Mouse (Mus musculus): Measurements from ENCODE around the gene Fam192a. TPM values are rescaled to one million over a fixed set of nuclear protein-coding genes. Genes with fewer than 3 reads are reported as not detected.

Fam192a gene
- polyA plus RNA-seq, 1 experiment from 2014 or later: 91.9 TPM

GRCm38 (mm10) chr8:94543981-94544380 is 57.8 kb downstream of the Fam192a start:
- Histone ChIP-seq H3K36me3 (ENCODE audit: control insufficient read depth, insufficient read depth, low read length) (no peaks in the 10 kb centered on the region), H3K4me1 (ENCODE audit: control insufficient read depth, insufficient read depth, low read length) (0 out of 2 replicates have a peak, but pooled peaks cover 6% of the 10 kb centered on the region), H3K9me3 (ENCODE audit: control insufficient read depth, low read length) (no peaks in the 10 kb centered on the region), H3K4me2 (ENCODE audit: low read length) (no peak overlapping the region), H3K27ac (replicated peaks; ENCODE audit: low read depth, low read length) (no peak overlapping the region), H3K27me3 (ENCODE audit: control insufficient read depth, insufficient read depth, low read length) (no peaks in the 10 kb centered on the region), H3K9ac (replicated peaks; ENCODE audit: low read length) (no peak overlapping the region), H3K4me3 (replicated peaks; ENCODE audit: low read depth, low read length) (no peak overlapping the region)
- ATAC-seq (ENCODE audit: low FRiP score, low TSS enrichment) (no peak), DNase-seq (no peak)
- 76% methylated on average over 8 of the region's 8 CpGs for WGBS

GRCm38 (mm10) chr8:94540889-94541795 is 60.7 kb downstream of the Fam192a start:
- H3K27me3 ChIP-seq (ENCODE audit: control insufficient read depth, insufficient read depth, low read length): no peaks in the 10 kb centered on the region
- no peak overlapping the region for H3K4me2 ChIP-seq (ENCODE audit: low read length)
- H3K4me3 ChIP-seq (replicated peaks; ENCODE audit: low read depth, low read length): no peak overlapping the region
- H3K27ac ChIP-seq (replicated peaks; ENCODE audit: low read depth, low read length): no peak overlapping the region
- H3K9ac ChIP-seq (replicated peaks; ENCODE audit: low read length): no peak overlapping the region
- WGBS: 73% methylated on average over 17 of the region's 18 CpGs
- H3K9me3 ChIP-seq (ENCODE audit: control insufficient read depth, low read length): no peaks in the 10 kb centered on the region
- DNase-seq (no peak), ATAC-seq (ENCODE audit: low FRiP score, low TSS enrichment) (no peak)
- 0 out of 2 replicates have a peak, but pooled peaks cover 6% of the 10 kb centered on the region for H3K4me1 ChIP-seq (ENCODE audit: control insufficient read depth, insufficient read depth, low read length)
- no peaks in the 10 kb centered on the region for H3K36me3 ChIP-seq (ENCODE audit: control insufficient read depth, insufficient read depth, low read length)

- no peak overlapping the region for H3K9ac ChIP-seq (replicated peaks; ENCODE audit: low read length)
- WGBS: 76% methylated on average over 1 of the region's 2 CpGs
- H3K9me3 ChIP-seq (ENCODE audit: control insufficient read depth, low read length): no peaks in the 10 kb centered on the region
- ATAC-seq (ENCODE audit: low FRiP score, low TSS enrichment) (no peak), DNase-seq (no peak)
- H3K27ac ChIP-seq (replicated peaks; ENCODE audit: low read depth, low read length): no peak overlapping the region
- no peak overlapping the region for H3K4me2 ChIP-seq (ENCODE audit: low read length)
- H3K4me1 ChIP-seq (ENCODE audit: control insufficient read depth, insufficient read depth, low read length): 0 out of 2 replicates have a peak, but pooled peaks cover 6% of the 10 kb centered on the region
- H3K27me3 ChIP-seq (ENCODE audit: control insufficient read depth, insufficient read depth, low read length): no peaks in the 10 kb centered on the region
- H3K4me3 ChIP-seq (replicated peaks; ENCODE audit: low read depth, low read length): no peak overlapping the region
- H3K36me3 ChIP-seq (ENCODE audit: control insufficient read depth, insufficient read depth, low read length): no peaks in the 10 kb centered on the region
Observed at GRCm38 (mm10) chr8:94540025-94540424, 61.8 kb downstream of the Fam192a start.

GRCm38 (mm10) chr8:94537456-94537855 is 64.3 kb downstream of the Fam192a start:
- WGBS: 76% methylated on average over 2 of the region's 2 CpGs
- ATAC-seq (ENCODE audit: low FRiP score, low TSS enrichment): no peak
- no peak overlapping the region for H3K9ac ChIP-seq (replicated peaks; ENCODE audit: low read length)
- DNase-seq: no peak
- H3K4me1 ChIP-seq (ENCODE audit: control insufficient read depth, insufficient read depth, low read length): peaks cover 12% of the 10 kb centered on the region; the same call in 1 of the 2 replicates
- H3K9me3 ChIP-seq (ENCODE audit: control insufficient read depth, low read length): no peaks in the 10 kb centered on the region
- H3K27ac ChIP-seq (replicated peaks; ENCODE audit: low read depth, low read length): no peak overlapping the region
- no peaks in the 10 kb centered on the region for H3K36me3 ChIP-seq (ENCODE audit: control insufficient read depth, insufficient read depth, low read length)
- no peak overlapping the region for H3K4me2 ChIP-seq (ENCODE audit: low read length)
- H3K27me3 ChIP-seq (ENCODE audit: control insufficient read depth, insufficient read depth, low read length): peaks cover 13% of the 10 kb centered on the region
- no peak overlapping the region for H3K4me3 ChIP-seq (replicated peaks; ENCODE audit: low read depth, low read length)

GRCm38 (mm10) chr8:94535631-94536030 is 66.2 kb downstream of the Fam192a start:
- Histone ChIP-seq H3K4me2 (ENCODE audit: low read length) (no peak overlapping the region), H3K9ac (replicated peaks; ENCODE audit: low read length) (no peak overlapping the region), H3K4me3 (replicated peaks; ENCODE audit: low read depth, low read length) (no peak overlapping the region), H3K27ac (replicated peaks; ENCODE audit: low read depth, low read length) (no peak overlapping the region), H3K9me3 (ENCODE audit: control insufficient read depth, low read length) (no peaks in the 10 kb centered on the region), H3K4me1 (ENCODE audit: control insufficient read depth, insufficient read depth, low read length) (peaks cover 13% of the 10 kb centered on the region; the same call in 1 of the 2 replicates), H3K27me3 (ENCODE audit: control insufficient read depth, insufficient read depth, low read length) (peaks cover 19% of the 10 kb centered on the region), H3K36me3 (ENCODE audit: control insufficient read depth, insufficient read depth, low read length) (no peaks in the 10 kb centered on the region)
- DNase-seq (no peak), ATAC-seq (ENCODE audit: low FRiP score, low TSS enrichment) (no peak)
- 69% methylated on average over 7 of the region's 7 CpGs for WGBS

GRCm38 (mm10) chr8:94534612-94535011 is 67.2 kb downstream of the Fam192a start:
- H3K4me1 ChIP-seq (ENCODE audit: control insufficient read depth, insufficient read depth, low read length): peaks cover 13% of the 10 kb centered on the region; the same call in 1 of the 2 replicates
- no peaks in the 10 kb centered on the region for H3K36me3 ChIP-seq (ENCODE audit: control insufficient read depth, insufficient read depth, low read length)
- peaks cover 23% of the 10 kb centered on the region for H3K27me3 ChIP-seq (ENCODE audit: control insufficient read depth, insufficient read depth, low read length)
- no peaks in the 10 kb centered on the region for H3K9me3 ChIP-seq (ENCODE audit: control insufficient read depth, low read length)
- no peak overlapping the region for H3K9ac ChIP-seq (replicated peaks; ENCODE audit: low read length)
- H3K4me3 ChIP-seq (replicated peaks; ENCODE audit: low read depth, low read length): no peak overlapping the region
- ATAC-seq (ENCODE audit: low FRiP score, low TSS enrichment) (no peak), DNase-seq (no peak)
- H3K27ac ChIP-seq (replicated peaks; ENCODE audit: low read depth, low read length): no peak overlapping the region
- WGBS: 46% methylated on average over 4 of the region's 4 CpGs
- H3K4me2 ChIP-seq (ENCODE audit: low read length): peak overlapping the region; percentile 90; the same call in 1 of the 2 replicates

GRCm38 (mm10) chr8:94532873-94533671 is 68.7 kb downstream of the Fam192a start, which contains the start of gene Cpne2:
TSS of gene Cpne2 (plus strand) at chr8:94532990.
- DNase-seq (peak; percentile 72), ATAC-seq (ENCODE audit: low FRiP score, low TSS enrichment) (peak; percentile 77)
- H3K36me3 ChIP-seq (ENCODE audit: control insufficient read depth, insufficient read depth, low read length): no peaks in the 10 kb centered on the region
- no peaks in the 10 kb centered on the region for H3K9me3 ChIP-seq (ENCODE audit: control insufficient read depth, low read length)
- peaks cover 23% of the 10 kb centered on the region for H3K27me3 ChIP-seq (ENCODE audit: control insufficient read depth, insufficient read depth, low read length)
- peak within 1 kb of the TSS; percentile 65 for H3K9ac ChIP-seq (replicated peaks; ENCODE audit: low read length)
- H3K27ac ChIP-seq (replicated peaks; ENCODE audit: low read depth, low read length): 0 out of 2 replicates have a peak within 1 kb of the TSS, but pooled peaks have one; percentile 20
- peaks cover 13% of the 10 kb centered on the region; the same call in 1 of the 2 replicates for H3K4me1 ChIP-seq (ENCODE audit: control insufficient read depth, insufficient read depth, low read length)
- H3K4me3 ChIP-seq (replicated peaks; ENCODE audit: low read depth, low read length): peak within 1 kb of the TSS; percentile 54
- H3K4me2 ChIP-seq (ENCODE audit: low read length): peak within 1 kb of the TSS; percentile 90
- WGBS: under 1% methylated on average over 76 of the region's 81 CpGs

- peak overlapping the region; percentile 54 for H3K4me3 ChIP-seq (replicated peaks; ENCODE audit: low read depth, low read length)
- H3K36me3 ChIP-seq (ENCODE audit: control insufficient read depth, insufficient read depth, low read length): no peaks in the 10 kb centered on the region
- no peaks in the 10 kb centered on the region for H3K9me3 ChIP-seq (ENCODE audit: control insufficient read depth, low read length)
- under 1% methylated on average over 33 of the region's 34 CpGs for WGBS
- H3K4me1 ChIP-seq (ENCODE audit: control insufficient read depth, insufficient read depth, low read length): peaks cover 13% of the 10 kb centered on the region; the same call in 1 of the 2 replicates
- H3K4me2 ChIP-seq (ENCODE audit: low read length): peak overlapping the region; percentile 90
- ATAC-seq (ENCODE audit: low FRiP score, low TSS enrichment): no peak
- H3K27ac ChIP-seq (replicated peaks; ENCODE audit: low read depth, low read length): 0 out of 2 replicates have a peak overlapping the region, but pooled peaks have one; percentile 20
- DNase-seq: no peak
- peak overlapping the region; percentile 65 for H3K9ac ChIP-seq (replicated peaks; ENCODE audit: low read length)
- peaks cover 23% of the 10 kb centered on the region for H3K27me3 ChIP-seq (ENCODE audit: control insufficient read depth, insufficient read depth, low read length)
Observed at GRCm38 (mm10) chr8:94532525-94532872, 69.3 kb downstream of the Fam192a start.

All from midbrain, embryonic 14.5 days (tissue).